Mouse (Mus musculus) ES-E14 (cell line): ENCODE results near the gene Eef1a2. TPM values are rescaled to one million over a fixed set of nuclear protein-coding genes. Genes with fewer than 3 reads are reported as not detected.

Experiments
- DNase-seq: peaks from one replicate; pipeline ENCODE4 v3.0.0-alpha.2; 2013; ENCODE audit warnings: low read depth, low spot score
- H3K27ac ChIP-seq: 2 replicates; pipeline ENCODE4 v1.5.1; 2012; ENCODE audit warnings: low read depth, mild to moderate bottlenecking, low read length, moderate library complexity, mixed read lengths; ENCODE audit not compliant: poor library complexity, insufficient read depth, severe bottlenecking
- H3K36me3 ChIP-seq: 2 replicates; pipeline ENCODE4 v1.6.1; 2012; ENCODE audit warnings: mild to moderate bottlenecking, low read length, moderate library complexity, mixed read lengths; ENCODE audit not compliant: control insufficient read depth, poor library complexity, insufficient read depth, severe bottlenecking
- H3K4me1 ChIP-seq, 2 experiments: fragments of 150-350 bp in 1 of 2; sonication (generic) in 1 of 2; 2 replicates each; pipeline ENCODE4 v1.6.1; 2012; ENCODE audit warnings: low read length in 2 of 2, mild to moderate bottlenecking in 1 of 2, mixed read lengths in 1 of 2; ENCODE audit not compliant: control insufficient read depth in 2 of 2, insufficient read depth in 2 of 2, poor library complexity in 1 of 2
- H3K4me3 ChIP-seq, 2 experiments: fragments of 150-350 bp in 1 of 2; sonication (generic) in 1 of 2; 2 replicates each; pipeline ENCODE4 v1.5.1; 2012; ENCODE audit warnings: low read length in 2 of 2, low read depth in 1 of 2, mild to moderate bottlenecking in 1 of 2, mixed read lengths in 1 of 2; ENCODE audit not compliant: insufficient read depth in 1 of 2, poor library complexity in 1 of 2, severe bottlenecking in 1 of 2
- H3K9ac ChIP-seq: 2 replicates; pipeline ENCODE4 v1.6.1; 2012; ENCODE audit warnings: low read depth, mild to moderate bottlenecking, low read length, mixed read lengths; ENCODE audit not compliant: poor library complexity, insufficient read depth, severe bottlenecking
- H3K9me3 ChIP-seq: fragments of 150-350 bp; sonication (generic); 2 replicates; pipeline ENCODE4 v1.6.1; 2012; ENCODE audit warnings: low read depth, mild to moderate bottlenecking, low read length; ENCODE audit not compliant: control insufficient read depth, insufficient read depth
- CHD2 ChIP-seq: IDR thresholded peaks from 2 replicates; pipeline ENCODE4 v1.6.1; 2014; ENCODE audit warnings: mild to moderate bottlenecking, low read depth, low read length, inconsistent platforms
- HCFC1 ChIP-seq: IDR thresholded peaks from 2 replicates; pipeline ENCODE4 v1.6.1; 2012; ENCODE audit warnings: low read length, inconsistent platforms, borderline replicate concordance; ENCODE audit not compliant: insufficient read depth
- MAFK ChIP-seq: IDR thresholded peaks from 2 replicates; pipeline ENCODE4 v1.6.1; 2014; ENCODE audit warnings: mild to moderate bottlenecking, low read depth, low read length, inconsistent platforms; ENCODE audit not compliant: insufficient read depth
- ZC3H11A ChIP-seq: IDR thresholded peaks from 2 replicates; pipeline ENCODE4 v1.6.1; 2012; ENCODE audit warnings: low read depth, mild to moderate bottlenecking, inconsistent platforms, low read length, borderline replicate concordance
- ZNF384 ChIP-seq: IDR thresholded peaks from 2 replicates; pipeline ENCODE4 v1.6.1; 2012; ENCODE audit warnings: low read depth, low read length, inconsistent platforms
- in situ Hi-C, 2 experiments: fragments of 600-800 bp; cut with MboI; formaldehyde crosslinking; loops; one replicate each; pipeline ENCODE4 v1.15.1; 2025; ENCODE audit warnings: low sequenced_read_pairs in 2 of 2, inconsistent platforms in 1 of 2; ENCODE audit not compliant: unreplicated experiment in 2 of 2
- total RNA-seq: library from RNA; depleted of rRNA; stranded (reverse); fragments of 300-350 nt; gene quantifications from 2 replicates; pipeline ENCODE4 v1.2.3, GENCODE M21; 2012

Gene Eef1a2
- total RNA-seq, 1 experiment, result 0.76 TPM

- H3K27ac ChIP-seq, result no peak overlapping the region
- no peaks in the 10 kb centered on the region for H3K9me3 ChIP-seq
- in situ Hi-C loops, result no loop called here
- no peak overlapping the region for H3K4me3 ChIP-seq
- DNase-seq, result no peak
- H3K4me1 ChIP-seq, result peaks cover 0 to 3% of the 10 kb centered on the region in 2 experiments; a peak in 1 of 4 replicates
- no peaks in the 10 kb centered on the region for H3K36me3 ChIP-seq
- no peak overlapping the region for H3K9ac ChIP-seq
- no peak for TF ChIP-seq CHD2
- no peak for TF ChIP-seq MAFK
- TF ChIP-seq ZC3H11A, result no peak
- TF ChIP-seq ZNF384, result no peak
- no peak for TF ChIP-seq HCFC1
These were observed 4.0 kb upstream of the Eef1a2 start for GRCm38 (mm10) chr2:181160821-181161220.

- peak; percentile 40 for DNase-seq
- in situ Hi-C loops, result no loop called here
- no peak for TF ChIP-seq ZC3H11A
- TF ChIP-seq MAFK, result no peak
- TF ChIP-seq CHD2, result no peak
- TF ChIP-seq HCFC1, result no peak
- TF ChIP-seq ZNF384, result no peak
- Histone ChIP-seq H3K4me3 (no peak overlapping the region), H3K36me3 (no peaks in the 10 kb centered on the region), H3K4me1 (peaks cover 0 to 3% of the 10 kb centered on the region in 2 experiments; a peak in 1 of 4 replicates), H3K27ac (no peak overlapping the region), H3K9ac (no peak overlapping the region), H3K9me3 (no peaks in the 10 kb centered on the region)
These were observed 3.0 kb upstream of the Eef1a2 start for GRCm38 (mm10) chr2:181159771-181160170.

- Histone ChIP-seq H3K27ac (no peak overlapping the region), H3K4me3 (no peak overlapping the region), H3K9me3 (no peaks in the 10 kb centered on the region), H3K4me1 (peaks cover 0 to 3% of the 10 kb centered on the region in 2 experiments; a peak in 1 of 4 replicates), H3K9ac (no peak overlapping the region), H3K36me3 (no peaks in the 10 kb centered on the region)
- TF ChIP-seq ZC3H11A (no peak), CHD2 (no peak), ZNF384 (no peak), HCFC1 (no peak), MAFK (no peak)
- DNase-seq, result no peak
- in situ Hi-C loops, result no loop called here
These were observed 2.3 kb upstream of the Eef1a2 start for GRCm38 (mm10) chr2:181159091-181159514.

- H3K27ac ChIP-seq, result no peak overlapping the region
- peaks cover 0 to 3% of the 10 kb centered on the region in 2 experiments; a peak in 1 of 4 replicates for H3K4me1 ChIP-seq
- TF ChIP-seq MAFK (no peak), HCFC1 (no peak), ZC3H11A (no peak), ZNF384 (no peak), CHD2 (no peak)
- H3K36me3 ChIP-seq, result no peaks in the 10 kb centered on the region
- H3K9me3 ChIP-seq, result no peaks in the 10 kb centered on the region
- in situ Hi-C loops, result no loop called here
- H3K9ac ChIP-seq, result no peak overlapping the region
- no peak overlapping the region for H3K4me3 ChIP-seq
- no peak for DNase-seq
These were observed 1.7 kb upstream of the Eef1a2 start for GRCm38 (mm10) chr2:181158471-181158870.
